Mouse (Mus musculus): ENCODE measurements around the gene Gm4513. TPM values are rescaled to one million over a fixed set of nuclear protein-coding genes. Genes with fewer than 3 reads are reported as not detected.
"Not testable (repeated sequence)": the region's sequence is repeated elsewhere in the genome, so short reads cannot be mapped to it uniquely, and the experiment has no call there.

Gene Gm4513
- not detected in 3 replicates for total RNA-seq (2017)

- ATAC-seq (replicated peaks; ENCODE audit: insufficient number of reproducible peaks, low FRiP score, low TSS enrichment, poor library complexity, severe bottlenecking), result not testable (repeated sequence)
Measured at GRCm38 (mm10) chr7:20598921-20599320, at the start of gene Gm4513. Gm4513 (minus strand) TSS chr7:20599021.

GRCm38 (mm10) chr7:20576141-20576540, 22.7 kb downstream of the Gm4513 start, which contains the start of gene Gm4141:
Gm4141 (minus strand) TSS chr7:20576241.
- not testable (repeated sequence) for ATAC-seq (replicated peaks; ENCODE audit: insufficient number of reproducible peaks, low FRiP score, low TSS enrichment, poor library complexity, severe bottlenecking)

GRCm38 (mm10) chr7:20545657-20546056, 53.2 kb downstream of the Gm4513 start, which contains the start of gene Gm5726:
Gm5726 (minus strand) TSS chr7:20545757.
- ATAC-seq (replicated peaks; ENCODE audit: insufficient number of reproducible peaks, low FRiP score, low TSS enrichment, poor library complexity, severe bottlenecking), result not testable (repeated sequence)

Other genes starting within 250 kb of the Gm4513 start
- not detected in 3 replicates for gene Gm5728, start 223.6 kb downstream of the Gm4513 start, total RNA-seq (2017)
- not detected in 3 replicates for gene Vmn1r100, start 181.1 kb downstream of the Gm4513 start, total RNA-seq (2017)
- gene Vmn1r101, start 156.4 kb downstream of the Gm4513 start, total RNA-seq (2017), result not detected in 3 replicates
- gene Gm10670, start 124.1 kb downstream of the Gm4513 start, total RNA-seq (2017), result not detected in 3 replicates
- gene Vmn1r103, start 88.5 kb downstream of the Gm4513 start, total RNA-seq (2017), result not detected in 3 replicates
- gene Vmn1r104, start 65.2 kb downstream of the Gm4513 start, total RNA-seq (2017), result not detected in 3 replicates
- not detected in 3 replicates for gene Gm5726, start 53.3 kb downstream of the Gm4513 start, total RNA-seq (2017)
- not detected in 3 replicates for gene Gm4141, start 22.8 kb downstream of the Gm4513 start, total RNA-seq (2017)
- not detected in 3 replicates for gene Vmn1r107, start 69.9 kb upstream of the Gm4513 start, total RNA-seq (2017)
- not detected in 3 replicates for gene Vmn1r111, start 104.2 kb upstream of the Gm4513 start, total RNA-seq (2017)
- gene Gm10668, start 131.6 kb upstream of the Gm4513 start, total RNA-seq (2017), result not detected in 3 replicates
- not detected in 3 replicates for gene Vmn1r112, start 172.2 kb upstream of the Gm4513 start, total RNA-seq (2017)
- gene Vmn1r113, start 188.3 kb upstream of the Gm4513 start, total RNA-seq (2017), result not detected in 3 replicates
- gene Vmn1r114, start 213.2 kb upstream of the Gm4513 start, total RNA-seq (2017), result not detected in 3 replicates
- gene Vmn1r115, start 246.0 kb upstream of the Gm4513 start, total RNA-seq (2017), result not detected in 3 replicates

All from monocyte, adult 5-6 weeks (primary cell).